26 mouse cellular contexts compared by ENCODE assay signal in the genomic region with DNA sequence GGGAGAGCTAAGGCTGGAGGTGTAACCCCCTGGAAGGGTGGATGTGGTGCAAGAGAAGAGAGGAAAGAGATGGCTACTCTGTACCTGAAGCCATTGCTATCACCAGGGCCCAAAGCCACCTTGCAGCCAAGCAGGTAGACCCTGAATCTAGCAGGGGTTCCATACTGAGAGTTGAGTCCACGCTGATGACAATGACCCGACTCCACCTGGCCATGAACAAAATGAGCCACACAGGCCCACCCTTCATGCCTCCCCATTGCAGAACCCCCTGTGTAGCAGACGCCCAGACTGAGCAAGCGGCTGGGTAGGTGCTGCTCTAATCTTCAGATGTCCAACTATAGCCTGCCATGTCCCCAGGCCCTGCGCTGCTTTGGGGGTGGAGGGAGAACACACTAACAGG. TPM values are rescaled to one million over a fixed set of nuclear protein-coding genes. Genes with fewer than 3 reads are reported as not detected.
DNase-seq lines count a peak whose midpoint lies in the region; TF ChIP-seq lines count a peak whose summit lies in the region.
"Had no signal": no experiment of that assay in that cellular context is flagged by ENCODE, and none has a peak within 500 bp of the region (broad histone marks: within the 10 kb centered on the region; RNA-seq: fewer than 3 reads in every experiment).

No protein-coding gene starts in this region.

- peak overlapping the region; percentile 71; the same call in 1 of the 2 replicates for H3K27ac ChIP-seq in layer of hippocampus, adult 2 months
- no peak overlapping the region for H3K27ac ChIP-seq in CH12.LX (ENCODE audit: insufficient read depth, low read depth)
- no peak overlapping the region for H3K27ac ChIP-seq in cortical plate, adult 2 months (ENCODE audit: insufficient read depth, low read length)
- H3K27ac ChIP-seq: embryonic facial prominence, embryonic 12.5 days; forebrain, embryonic 12.5 days; forebrain, embryonic 15.5 days; heart, adult 2 months; hindbrain, embryonic 12.5 days; hindbrain, embryonic 15.5 days had no signal

- no peaks in the 10 kb centered on the region for H3K9me3 ChIP-seq in CH12.LX (replicated peaks; ENCODE audit: low read length)
- H3K9me3 ChIP-seq: embryonic facial prominence, embryonic 12.5 days; forebrain, embryonic 12.5 days; forebrain, embryonic 15.5 days; G1E; heart, embryonic 10.5 days; hindbrain, embryonic 12.5 days; hindbrain, embryonic 15.5 days had no signal

- H3K4me3 ChIP-seq in layer of hippocampus, adult 2 months: no peak overlapping the region
- H3K4me3 ChIP-seq in CH12.LX (replicated peaks in 1 of 3; ENCODE audit: low read depth in 2 of 3, low read length in 2 of 3, poor library complexity in 1 of 3): no peak overlapping the region
- no peak overlapping the region for H3K4me3 ChIP-seq in cortical plate, adult 2 months (ENCODE audit: insufficient read depth, low read length)
- H3K4me3 ChIP-seq: embryonic facial prominence, embryonic 12.5 days; erythroblast, embryonic 14.5 days; forebrain, embryonic 12.5 days; forebrain, embryonic 15.5 days; heart, adult 2 months; heart, embryonic 10.5 days; hindbrain, embryonic 12.5 days; hindbrain, embryonic 15.5 days had no signal

- TF ChIP-seq RAD21 in CH12.LX (IDR thresholded peaks at IDR 0.05; ENCODE audit: low read depth, low read length): no peak

- TF ChIP-seq POLR2A in CH12.LX (IDR thresholded peaks at IDR 0.05; ENCODE audit: low read depth, low read length): no peak
- TF ChIP-seq POLR2A in cortical plate, adult 2 months (IDR thresholded peaks at IDR 0.05; ENCODE audit: extremely low read depth, insufficient read depth, low read length): 0 out of 2 replicates have a peak, but pooled peaks have one; percentile 8

- dilution Hi-C loops in CH12.LX (cut with MboI; ENCODE audit: extremely low pct_ligation_motif_present, extremely low pct_unique_long_range_greater_than_20kb, low sequenced_read_pairs): no loop called here

- TF ChIP-seq EP300 in CH12.LX (IDR thresholded peaks at IDR 0.05; ENCODE audit: low read length): no peak

- no peak for TF ChIP-seq CTCF in layer of hippocampus, adult 2 months (conservative IDR thresholded peaks at IDR 0.05)
- no peak for TF ChIP-seq CTCF in CH12.LX (conservative IDR thresholded peaks at IDR 0.05 in 1 of 2, IDR thresholded peaks at IDR 0.05 in 1 of 2; ENCODE audit: low read depth in 2 of 2, low read length in 2 of 2)
- no peak for TF ChIP-seq CTCF in cortical plate, adult 2 months (IDR thresholded peaks at IDR 0.05; ENCODE audit: extremely low read depth, insufficient read depth, low read length)

- peaks cover 0 to 17% of the 10 kb centered on the region in 2 experiments; a peak in 2 of 4 replicates for H3K4me1 ChIP-seq in CH12.LX (ENCODE audit: control insufficient read depth in 1 of 2, insufficient read depth in 2 of 2)
- H3K4me1 ChIP-seq in cortical plate, adult 2 months (ENCODE audit: control insufficient read depth, insufficient read depth, low read length): no peaks in the 10 kb centered on the region
- H3K4me1 ChIP-seq: embryonic facial prominence, embryonic 12.5 days; forebrain, embryonic 12.5 days; forebrain, embryonic 15.5 days; hindbrain, embryonic 12.5 days; hindbrain, embryonic 15.5 days had no signal

- no peaks in the 10 kb centered on the region for H3K27me3 ChIP-seq in CH12.LX (replicated peaks)
- H3K27me3 ChIP-seq: embryonic facial prominence, embryonic 12.5 days; forebrain, embryonic 12.5 days; forebrain, embryonic 15.5 days; hindbrain, embryonic 12.5 days; hindbrain, embryonic 15.5 days had no signal

- H3K9ac ChIP-seq in CH12.LX (ENCODE audit: insufficient read depth, low read depth): no peak overlapping the region
- H3K9ac ChIP-seq: embryonic facial prominence, embryonic 12.5 days; forebrain, embryonic 12.5 days; forebrain, embryonic 15.5 days; hindbrain, embryonic 12.5 days; hindbrain, embryonic 15.5 days had no signal

- H3K79me2 ChIP-seq in CH12.LX (replicated peaks; ENCODE audit: control insufficient read depth, extremely low read depth, insufficient read depth, poor library complexity, severe bottlenecking): no peaks in the 10 kb centered on the region

- in situ Hi-C loops in CH12.LX (cut with MboI; ENCODE audit: low pct_ligation_motif_present, low pct_unique_long_range_greater_than_20kb, low sequenced_read_pairs): no loop called here

- H3K4me2 ChIP-seq in CH12.LX (ENCODE audit: insufficient read depth, low read depth, poor library complexity, severe bottlenecking): no peak overlapping the region
- H3K4me2 ChIP-seq: embryonic facial prominence, embryonic 12.5 days; forebrain, embryonic 12.5 days; forebrain, embryonic 15.5 days; hindbrain, embryonic 12.5 days; hindbrain, embryonic 15.5 days had no signal

- H3K36me3 ChIP-seq in CH12.LX (replicated peaks in 1 of 2; ENCODE audit: control insufficient read depth in 1 of 2, insufficient read depth in 1 of 2, low read length in 1 of 2): peaks cover 35 to 76% of the 10 kb centered on the region in 2 experiments

- no peak for DNase-seq in layer of hippocampus, adult 2 months (ENCODE audit: low spot score in 2 of 2)
- DNase-seq in layer of hippocampus, postnatal 10 days (ENCODE audit: low spot score in 2 of 2): no peak
- no peak for DNase-seq in CH12.LX (ENCODE audit: extremely low read depth)
- no peak for DNase-seq in right cerebral cortex, postnatal 4 days
- no peak for DNase-seq in kidney, adult 8-10 months
- DNase-seq: adrenal gland, adult 2 months; adrenal gland, postnatal 14 days; cerebellum, adult 11 months; cerebellum, postnatal 10 days; cerebellum, postnatal 36 days; gastrocnemius, postnatal 25 days; heart, adult 2 months had no signal

TF ChIP-seq in CH12.LX, 34 proteins besides CTCF, POLR2A, EP300 and RAD21:
- peak; percentile 53; the same call in 1 of the 2 replicates for TF ChIP-seq POLR2AphosphoS2 (IDR thresholded peaks at IDR 0.05; ENCODE audit: low read depth, low read length)
- no peak for TF ChIP-seq ZMIZ1 (IDR thresholded peaks at IDR 0.05; ENCODE audit: low read depth, low read length)

RNA-seq across cellular contexts. Expression of a gene that starts 7.5 kb away (rescaled TPM):
- total RNA-seq in layer of hippocampus, adult 2 months (2021): 10 to 100 TPM; 37.1 to 44.4 TPM
- 10 to 100 TPM; 32.7 to 42.5 TPM for total RNA-seq in layer of hippocampus, postnatal 10 days (2021)
- total RNA-seq in CH12.LX (2012; rRNA removed) (5.1 and 6.2 TPM in 2 replicates), CH12.LX (2014; rRNA removed) (3.3 and 4.1 TPM in 2 replicates)
- polyA plus RNA-seq in CH12.LX (2012; ENCODE audit: insufficient read length, low read depth): 3.3 and 4.3 TPM in 2 replicates
- 74.0 and 74.4 TPM in 2 replicates for polyA plus RNA-seq in cortical plate, adult 2 months (2012; rRNA removed)

RNA-seq across cellular contexts. Expression of a gene that starts 15.4 kb away (rescaled TPM):
- 10 to 100 TPM; 37.4 to 41.5 TPM for total RNA-seq in layer of hippocampus, adult 2 months (2021)
- total RNA-seq in layer of hippocampus, postnatal 10 days (2021): 10 to 100 TPM; 26.0 to 27.3 TPM
- total RNA-seq in CH12.LX (2012; rRNA removed) (0.25 and 0.34 TPM in 2 replicates), CH12.LX (2014; rRNA removed) (not detected in 2 replicates)
- 0.08 and 0.16 TPM in 2 replicates for polyA plus RNA-seq in CH12.LX (2012; ENCODE audit: insufficient read length, low read depth)
- polyA plus RNA-seq in cortical plate, adult 2 months (2012; rRNA removed): 30.8 and 32.0 TPM in 2 replicates

RNA-seq across cellular contexts. Expression of a gene that starts 24.1 kb away (rescaled TPM):
- 100 to 1,000 TPM; 232 to 233 TPM for total RNA-seq in layer of hippocampus, adult 2 months (2021)
- total RNA-seq in layer of hippocampus, postnatal 10 days (2021): 100 to 1,000 TPM; 112 to 116 TPM
- total RNA-seq in CH12.LX (2012; rRNA removed): 113 and 210 TPM in 2 replicates
- 125 and 159 TPM in 2 replicates for total RNA-seq in CH12.LX (2014; rRNA removed)
- 95.9 and 106 TPM in 2 replicates for polyA plus RNA-seq in CH12.LX (2012; ENCODE audit: insufficient read length, low read depth)
- polyA plus RNA-seq in cortical plate, adult 2 months (2012; rRNA removed): 158 and 186 TPM in 2 replicates

RNA-seq across cellular contexts. Expression of a gene that starts 56.0 kb away (rescaled TPM):
- not detected for total RNA-seq in layer of hippocampus, adult 2 months (2021)
- total RNA-seq in layer of hippocampus, postnatal 10 days (2021): not detected
- 0.21 TPM in 1 of 2 replicates, not detected in the other for total RNA-seq in CH12.LX (2012; rRNA removed)
- 0.23 TPM in 1 of 2 replicates, not detected in the other for total RNA-seq in CH12.LX (2014; rRNA removed)
- polyA plus RNA-seq in CH12.LX (2012; ENCODE audit: insufficient read length, low read depth): not detected in 2 replicates
- polyA plus RNA-seq in cortical plate, adult 2 months (2012; rRNA removed): 0.13 and 0.38 TPM in 2 replicates
- total RNA-seq: gastrocnemius, adult 8-10 months; gastrocnemius, postnatal 25 days had no signal
- polyA plus RNA-seq: erythroblast, embryonic 14.5 days; forebrain, embryonic 12.5 days; forebrain, embryonic 15.5 days; G1E; heart, embryonic 10.5 days; heart, embryonic 14.5 days; heart, postnatal 0 days; hindbrain, embryonic 15.5 days had no signal

RNA-seq across cellular contexts. Expression of a gene that starts 57.6 kb away (rescaled TPM):
- under 1 TPM; 0.46 to 0.54 TPM for total RNA-seq in layer of hippocampus, adult 2 months (2021)
- total RNA-seq in layer of hippocampus, postnatal 10 days (2021): under 1 TPM; 0.36 to 0.50 TPM
- total RNA-seq in CH12.LX (2012; rRNA removed): 0.17 TPM in 1 of 2 replicates, not detected in the other
- total RNA-seq in CH12.LX (2014; rRNA removed): not detected in 2 replicates
- polyA plus RNA-seq in CH12.LX (2012; ENCODE audit: insufficient read length, low read depth): 0.16 TPM in 1 of 2 replicates, not detected in the other
- 0.32 and 0.65 TPM in 2 replicates for polyA plus RNA-seq in cortical plate, adult 2 months (2012; rRNA removed)
- total RNA-seq: adrenal gland, adult 2 months; adrenal gland, postnatal 14 days; adrenal gland, postnatal 4 days; G1E; gastrocnemius, adult 8-10 months; gastrocnemius, postnatal 25 days; heart, adult 2 months; heart, postnatal 25 days had no signal
- polyA plus RNA-seq: erythroblast, embryonic 14.5 days; heart, postnatal 0 days had no signal

Comparison
In these comparisons a context has a peak if more than half of its experiments do, and no peak if none do; other contexts are left out.
1. RNA of a gene that starts 7.5 kb away (total RNA-seq): 37.1 to 44.4 TPM in layer of hippocampus, adult 2 months and 32.7 to 42.5 TPM in layer of hippocampus, postnatal 10 days; 3.3 to 6.2 TPM in CH12.LX; every median in the first group is over 4 times any median in the second.
2. RNA of a gene that starts 15.4 kb away (total RNA-seq): 37.4 to 41.5 TPM in layer of hippocampus, adult 2 months and 26.0 to 27.3 TPM in layer of hippocampus, postnatal 10 days; 0.25 to 0.34 TPM in CH12.LX; every median in the first group is over 10 times any median in the second.